Mouse (Mus musculus) heart, embryonic 12.5 days (tissue): Measurements from ENCODE around the gene Ppdpf. TPM values are rescaled to one million over a fixed set of nuclear protein-coding genes. Genes with fewer than 3 reads are reported as not detected.

ENCODE experiments used
- ATAC-seq: fragments of 200-750 bp; cut with Nextera tagmentation; 2 replicates; pipeline ENCODE4 v1.8.0; 2017; ENCODE audit warnings: moderate TSS enrichment, moderate library complexity; ENCODE audit not compliant: insufficient number of reproducible peaks, low FRiP score
- H3K27ac ChIP-seq: fragments of 300-500 bp; sonication (generic); 2 replicates; pipeline ENCODE4 v1.5.1; 2016; ENCODE audit warnings: mild to moderate bottlenecking, moderate library complexity; ENCODE audit not compliant: poor library complexity, severe bottlenecking
- H3K27me3 ChIP-seq: fragments of 300-500 bp; sonication (generic); replicated peaks from 2 replicates; pipeline ENCODE4 v1.6.1; 2016; ENCODE audit warnings: mild to moderate bottlenecking, moderate library complexity
- H3K36me3 ChIP-seq: fragments of 300-500 bp; sonication (generic); 2 replicates; pipeline ENCODE4 v1.6.1; 2016; ENCODE audit warnings: mild to moderate bottlenecking, moderate library complexity
- H3K4me1 ChIP-seq: fragments of 300-500 bp; sonication (generic); replicated peaks from 2 replicates; pipeline ENCODE4 v1.6.1; 2016; ENCODE audit warnings: mild to moderate bottlenecking
- H3K4me2 ChIP-seq: fragments of 300-500 bp; sonication (generic); 2 replicates; pipeline ENCODE4 v1.6.1; 2016; ENCODE audit warnings: mild to moderate bottlenecking, moderate library complexity
- H3K4me3 ChIP-seq: fragments of 300-500 bp; sonication (generic); 2 replicates; pipeline ENCODE4 v1.5.1; 2016; ENCODE audit warnings: mild to moderate bottlenecking
- H3K9ac ChIP-seq: fragments of 300-500 bp; sonication (generic); 2 replicates; pipeline ENCODE4 v1.6.1; 2016; ENCODE audit warnings: mild to moderate bottlenecking, moderate library complexity
- H3K9me3 ChIP-seq: fragments of 300-500 bp; sonication (generic); replicated peaks from 2 replicates; pipeline ENCODE4 v1.6.1; 2016; ENCODE audit warnings: mild to moderate bottlenecking, moderate library complexity
- WGBS: fragments of 180-500 bp; shearing (Covaris S2); methylation state at CpG from one replicate; pipeline ENCODE4 v1.1.7; 2016; 5-methylcytosine and 5-hydroxymethylcytosine counted together
- polyA plus RNA-seq: library from polyadenylated mRNA; unstranded; fragments of >200 nt; fragmentation: Nextera tagmentation; extraction: Ambion mirVana; gene quantifications from 2 replicates; pipeline ENCODE4 v1.2.1, GENCODE M21; 2016

Ppdpf gene
- polyA plus RNA-seq, result 174 and 175 TPM in 2 replicates

DNA sequence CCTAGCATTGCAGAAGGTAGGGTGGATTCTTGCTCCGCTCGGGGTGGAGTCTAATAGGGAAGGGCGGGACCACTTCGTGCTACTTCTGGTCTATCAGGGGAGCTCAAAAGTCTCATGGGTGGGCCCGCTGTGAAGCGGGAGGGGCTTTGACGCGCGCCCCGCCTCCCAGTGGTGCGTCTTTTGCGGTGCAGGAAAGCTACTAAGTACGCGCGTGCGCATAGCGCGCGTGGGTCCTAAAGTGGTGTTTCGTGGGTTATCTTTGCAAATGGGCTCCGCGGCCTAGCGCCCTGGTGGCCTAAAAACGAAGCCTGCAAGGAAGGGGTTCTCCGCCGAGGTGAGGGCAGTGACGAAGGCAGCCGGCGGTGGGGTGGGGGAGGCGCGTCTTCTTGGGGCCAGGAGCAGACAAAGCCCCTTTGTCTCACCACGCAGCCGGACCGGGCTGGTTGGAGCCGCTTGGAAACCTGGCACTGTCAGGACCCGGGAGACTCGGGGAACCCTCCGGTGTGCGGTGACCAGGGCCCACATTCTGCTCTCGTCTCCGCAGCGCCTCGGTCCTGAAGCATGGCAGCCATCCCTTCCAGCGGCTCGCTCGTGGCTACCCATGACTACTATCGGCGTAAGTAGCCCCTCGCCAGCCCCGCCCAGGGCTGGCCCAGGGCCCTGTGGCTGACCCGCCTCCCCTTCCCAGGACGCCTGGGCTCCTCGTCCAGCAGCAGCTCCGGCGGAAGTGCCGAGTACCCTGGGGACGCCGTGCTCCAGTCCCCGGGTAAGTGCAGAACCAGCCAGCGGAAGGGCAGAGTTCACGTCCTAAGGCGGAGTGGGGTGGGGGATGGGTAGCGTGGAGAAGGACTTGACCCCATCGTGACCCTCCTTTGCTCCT is at the start of gene Ppdpf:
Gene Ppdpf, plus strand, starts transcription at position 127 of the 880 bp plus-strand sequence.
- peak within 1 kb of the TSS; percentile 75 for H3K4me3 ChIP-seq
- H3K27me3 ChIP-seq, result no peaks in the 10 kb centered on the region
- peak within 1 kb of the TSS; percentile 88 for H3K9ac ChIP-seq
- ATAC-seq, result peak; percentile 96
- under 1% methylated on average over 63 of the region's 64 CpGs for WGBS
- peaks cover 4% of the 10 kb centered on the region; the same call in 1 of the 2 replicates for H3K36me3 ChIP-seq
- peak within 1 kb of the TSS; percentile 91 for H3K4me2 ChIP-seq
- peak within 1 kb of the TSS; percentile 94 for H3K27ac ChIP-seq
- peaks cover 9% of the 10 kb centered on the region; the same call in 1 of the 2 replicates for H3K4me1 ChIP-seq
- H3K9me3 ChIP-seq, result no peaks in the 10 kb centered on the region

GRCm38 (mm10) chr2:181139641-181140193 is 47.3 kb upstream of the Ppdpf start:
- H3K9me3 ChIP-seq, result no peaks in the 10 kb centered on the region
- H3K36me3 ChIP-seq, result no peaks in the 10 kb centered on the region
- H3K27ac ChIP-seq, result no peak overlapping the region
- peaks cover 5% of the 10 kb centered on the region for H3K4me1 ChIP-seq
- WGBS, result 74% methylated on average over 5 of the region's 5 CpGs
- no peak for ATAC-seq
- peaks cover 87% of the 10 kb centered on the region for H3K27me3 ChIP-seq
- H3K4me2 ChIP-seq, result no peak overlapping the region
- no peak overlapping the region for H3K9ac ChIP-seq
- no peak overlapping the region for H3K4me3 ChIP-seq

DNA sequence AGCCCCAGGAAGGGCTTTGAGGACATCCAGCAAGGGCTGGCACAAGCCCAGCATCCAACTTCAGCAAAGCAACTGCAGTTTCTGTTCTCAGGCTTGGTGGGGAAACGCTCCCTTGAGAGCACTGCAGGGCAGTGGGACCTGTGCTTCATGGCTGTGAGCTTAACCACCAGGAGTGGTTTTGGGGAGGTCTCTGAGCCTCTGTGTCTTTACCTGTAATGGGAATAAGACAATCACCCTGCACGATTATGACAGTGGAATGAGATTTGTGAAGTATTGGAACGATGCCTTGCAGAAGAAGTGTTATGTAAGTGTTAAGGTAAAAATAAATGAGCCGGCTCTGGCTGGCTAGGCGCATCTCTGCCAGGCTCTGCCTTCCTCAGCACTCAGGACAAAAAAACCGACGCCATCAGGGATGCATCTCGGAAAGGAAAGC is 44.3 kb upstream of the Ppdpf start:
- H3K9me3 ChIP-seq, result no peaks in the 10 kb centered on the region
- H3K9ac ChIP-seq, result no peak overlapping the region
- H3K4me3 ChIP-seq, result no peak overlapping the region
- no peak for ATAC-seq
- no peak overlapping the region for H3K4me2 ChIP-seq
- 58% methylated on average over 8 of the region's 8 CpGs for WGBS
- H3K27me3 ChIP-seq, result peaks cover 71% of the 10 kb centered on the region
- no peak overlapping the region for H3K27ac ChIP-seq
- H3K4me1 ChIP-seq, result 0 out of 2 replicates have a peak, but pooled peaks cover under 1% of the 10 kb centered on the region
- H3K36me3 ChIP-seq, result no peaks in the 10 kb centered on the region

DNA sequence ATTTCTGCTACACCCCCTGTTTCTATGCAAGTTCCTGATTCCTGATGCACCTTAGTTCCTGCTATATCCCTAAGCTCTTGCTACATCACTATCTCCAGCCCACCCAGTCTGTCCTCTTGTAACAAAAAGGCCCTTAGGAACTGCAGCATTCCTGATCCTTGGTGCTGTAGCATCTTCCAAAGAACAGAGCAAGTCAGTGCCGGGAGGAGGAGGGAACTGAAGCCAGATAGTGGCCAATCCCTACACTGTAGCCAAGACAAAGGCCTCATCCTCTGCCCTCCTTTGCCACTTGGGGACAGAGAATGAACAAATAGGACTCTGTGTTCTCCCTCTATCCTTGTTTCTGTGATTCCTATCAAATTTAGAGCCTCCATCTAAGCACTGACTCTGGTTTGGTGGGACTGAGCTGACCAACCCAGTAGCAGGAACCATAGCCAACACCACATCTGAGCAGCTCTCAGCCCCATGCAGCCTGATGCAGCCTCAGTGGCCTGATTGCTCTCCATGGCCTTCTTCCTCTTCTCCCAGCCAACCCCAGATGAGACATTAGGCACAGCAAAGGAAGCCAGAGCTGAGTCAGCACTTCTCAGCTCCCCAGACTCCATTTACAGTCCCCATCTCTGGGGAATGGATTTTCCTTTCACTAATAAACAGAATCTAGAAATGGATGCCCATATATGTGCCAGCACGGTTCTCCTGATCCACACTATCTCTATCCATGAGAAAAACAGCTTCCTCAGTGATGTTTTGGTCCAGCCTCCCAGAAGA is 43.4 kb upstream of the Ppdpf start:
- H3K4me1 ChIP-seq, result peaks cover 10% of the 10 kb centered on the region
- no peaks in the 10 kb centered on the region for H3K9me3 ChIP-seq
- H3K4me2 ChIP-seq, result no peak overlapping the region
- H3K36me3 ChIP-seq, result 0 out of 2 replicates have a peak, but pooled peaks cover 3% of the 10 kb centered on the region
- peaks cover 71% of the 10 kb centered on the region for H3K27me3 ChIP-seq
- no peak overlapping the region for H3K27ac ChIP-seq
- 58% methylated on average over 2 of the region's 2 CpGs for WGBS
- no peak overlapping the region for H3K9ac ChIP-seq
- no peak for ATAC-seq
- H3K4me3 ChIP-seq, result no peak overlapping the region

DNA sequence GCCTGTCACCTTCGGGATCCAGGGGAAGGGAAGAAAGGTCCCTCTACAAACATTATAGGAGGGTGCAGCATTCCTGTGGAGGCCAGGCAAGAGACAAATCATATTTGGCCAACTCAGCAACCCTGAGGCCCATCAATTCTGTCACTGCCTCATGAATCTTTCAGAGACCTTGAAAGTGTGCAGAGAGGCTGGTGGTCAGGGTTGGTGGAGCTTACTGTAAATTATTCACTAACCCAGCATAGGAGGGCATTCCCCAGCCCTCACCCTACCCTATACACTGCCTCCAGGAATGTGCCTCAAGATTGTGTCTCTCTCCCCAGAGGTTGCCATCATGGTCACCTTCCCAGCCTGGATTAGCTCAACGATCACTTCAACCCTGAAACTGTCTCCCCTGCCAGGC is 42.4 kb upstream of the Ppdpf start:
- peaks cover 72% of the 10 kb centered on the region for H3K27me3 ChIP-seq
- WGBS, result 77% methylated on average over 2 of the region's 2 CpGs
- ATAC-seq, result no peak

DNA sequence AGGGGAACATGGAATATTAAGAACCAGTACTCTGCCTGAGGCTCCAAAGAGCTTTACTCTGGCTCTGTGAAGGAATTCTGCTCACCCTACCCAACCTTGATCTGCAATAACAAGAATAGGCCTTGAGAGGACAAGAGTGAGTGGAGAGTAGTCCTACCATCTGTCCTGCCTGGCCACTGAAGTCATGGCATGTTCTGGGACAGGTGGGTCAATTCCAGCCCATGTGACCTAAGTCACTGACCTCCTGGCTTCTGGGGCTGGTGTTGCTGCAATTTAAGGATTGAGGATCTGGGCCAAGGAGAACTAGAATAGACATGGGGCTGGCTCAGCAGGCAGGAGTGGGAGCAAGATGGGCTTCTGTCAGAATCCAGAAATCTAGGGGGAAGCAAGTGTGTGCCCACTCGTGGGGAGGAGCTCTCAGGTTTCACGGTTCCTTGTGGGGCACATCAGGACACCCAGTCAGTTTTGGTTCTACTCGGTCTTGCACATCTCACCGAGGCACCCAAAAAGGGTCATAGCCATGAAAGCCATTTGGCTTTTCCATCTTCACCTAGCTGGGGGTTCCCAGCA is 40.0 kb upstream of the Ppdpf start:
- Histone ChIP-seq H3K27me3 (peaks cover 77% of the 10 kb centered on the region), H3K4me2 (peak overlapping the region; percentile 77), H3K9me3 (no peaks in the 10 kb centered on the region), H3K36me3 (peaks cover 24% of the 10 kb centered on the region), H3K4me3 (peak overlapping the region; percentile 42), H3K9ac (no peak overlapping the region), H3K27ac (no peak overlapping the region), H3K4me1 (peaks cover 16% of the 10 kb centered on the region)
- 43% methylated on average over 4 of the region's 4 CpGs for WGBS
- ATAC-seq, result no peak

More for the DNA sequence above, 42.4 kb upstream of the Ppdpf start:
- H3K36me3 ChIP-seq, result peaks cover 6% of the 10 kb centered on the region
- H3K4me3 ChIP-seq, result no peak overlapping the region
- H3K4me1 ChIP-seq, result peaks cover 12% of the 10 kb centered on the region
- no peak overlapping the region for H3K27ac ChIP-seq
- no peaks in the 10 kb centered on the region for H3K9me3 ChIP-seq
- no peak overlapping the region for H3K9ac ChIP-seq
- H3K4me2 ChIP-seq, result no peak overlapping the region

- peak overlapping the region; percentile 77 for H3K4me2 ChIP-seq
- H3K4me1 ChIP-seq, result peaks cover 16% of the 10 kb centered on the region
- peak overlapping the region; percentile 42 for H3K4me3 ChIP-seq
- peak; percentile 75 for ATAC-seq
- peaks cover 78% of the 10 kb centered on the region for H3K27me3 ChIP-seq
- 0 out of 2 replicates have a peak overlapping the region, but pooled peaks have one; percentile 32 for H3K9ac ChIP-seq
- no peak overlapping the region for H3K27ac ChIP-seq
- H3K9me3 ChIP-seq, result no peaks in the 10 kb centered on the region
- H3K36me3 ChIP-seq, result peaks cover 28% of the 10 kb centered on the region
- 4% methylated on average over 57 of the region's 61 CpGs for WGBS
These were observed 39.3 kb upstream of the Ppdpf start for GRCm38 (mm10) chr2:181147546-181148317.

- ATAC-seq, result no peak
These were observed 38.6 kb upstream of the Ppdpf start for GRCm38 (mm10) chr2:181148318-181148955.

GRCm38 (mm10) chr2:181150281-181150680 is 36.8 kb upstream of the Ppdpf start:
- H3K27me3 ChIP-seq, result peaks cover 70% of the 10 kb centered on the region
- no peak overlapping the region for H3K4me3 ChIP-seq
- H3K9ac ChIP-seq, result no peak overlapping the region
- no peak overlapping the region for H3K27ac ChIP-seq
- peaks cover 35% of the 10 kb centered on the region for H3K36me3 ChIP-seq
- H3K9me3 ChIP-seq, result no peaks in the 10 kb centered on the region
- WGBS, result 56% methylated on average over 6 of the region's 6 CpGs
- H3K4me1 ChIP-seq, result peaks cover 31% of the 10 kb centered on the region
- no peak for ATAC-seq
- no peak overlapping the region for H3K4me2 ChIP-seq

More at GRCm38 (mm10) chr2:181148318-181148955, 38.6 kb upstream of the Ppdpf start:
- Histone ChIP-seq H3K27ac (no peak overlapping the region), H3K36me3 (peaks cover 35% of the 10 kb centered on the region), H3K9ac (0 out of 2 replicates have a peak overlapping the region, but pooled peaks have one; percentile 32), H3K9me3 (no peaks in the 10 kb centered on the region), H3K4me2 (peak overlapping the region; percentile 77), H3K27me3 (peaks cover 76% of the 10 kb centered on the region), H3K4me3 (peak overlapping the region; percentile 42), H3K4me1 (peaks cover 16% of the 10 kb centered on the region)
- WGBS, result 25% methylated on average over 27 of the region's 31 CpGs

DNA sequence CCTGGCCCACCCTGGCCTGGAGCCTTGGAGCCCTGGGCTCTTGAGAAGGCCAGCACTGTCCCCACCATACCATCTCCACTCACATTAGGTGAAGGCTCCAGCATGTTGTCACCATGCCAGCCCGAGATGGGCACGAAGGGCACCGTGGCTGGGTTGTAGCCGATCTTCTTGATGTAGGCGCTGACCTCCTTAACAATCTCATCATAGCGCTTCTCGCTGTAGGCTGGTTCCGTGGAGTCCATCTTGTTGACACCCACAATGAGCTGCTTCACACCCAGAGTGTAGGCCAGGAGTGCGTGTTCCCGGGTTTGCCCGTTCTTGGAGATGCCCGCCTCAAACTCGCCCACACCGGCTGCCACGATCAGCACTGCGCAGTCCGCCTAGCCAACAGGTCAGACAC is 34.3 kb upstream of the Ppdpf start:
- no peak overlapping the region for H3K4me3 ChIP-seq
- H3K4me2 ChIP-seq, result no peak overlapping the region
- H3K27me3 ChIP-seq, result peaks cover 81% of the 10 kb centered on the region
- H3K36me3 ChIP-seq, result peaks cover 35% of the 10 kb centered on the region
- no peak for ATAC-seq
- peaks cover 49% of the 10 kb centered on the region for H3K4me1 ChIP-seq
- 84% methylated on average over 17 of the region's 17 CpGs for WGBS
- H3K9me3 ChIP-seq, result no peaks in the 10 kb centered on the region
- no peak overlapping the region for H3K9ac ChIP-seq
- H3K27ac ChIP-seq, result no peak overlapping the region
